Mouse (Mus musculus) kidney, embryonic 14.5 days (tissue): ENCODE measurements around the gene Sec1. TPM values are rescaled to one million over a fixed set of nuclear protein-coding genes. Genes with fewer than 3 reads are reported as not detected.
A peak's percentile ranks its signal among the peaks of the same experiment; 100 is the strongest.

ENCODE experiments used
- ATAC-seq: fragments of 200-750 bp; cut with Nextera tagmentation; 2 replicates; pipeline ENCODE4 v1.8.0; 2017; ENCODE audit warnings: moderate number of reproducible peaks, mild to moderate bottlenecking, moderate TSS enrichment, moderate library complexity; ENCODE audit not compliant: low FRiP score, low TSS enrichment
- H3K27ac ChIP-seq: fragments of 300-500 bp; sonication (generic); 2 replicates; pipeline ENCODE4 v1.5.1; 2014; ENCODE audit warnings: low read depth, mild to moderate bottlenecking, low read length, moderate library complexity, mixed read lengths
- H3K27me3 ChIP-seq: fragments of 300-500 bp; sonication (generic); 2 replicates; pipeline ENCODE4 v1.6.1; 2014; ENCODE audit warnings: mild to moderate bottlenecking, low read length; ENCODE audit not compliant: control insufficient read depth, insufficient read depth
- H3K36me3 ChIP-seq: fragments of 300-500 bp; sonication (generic); 2 replicates; pipeline ENCODE4 v1.6.1; 2014; ENCODE audit warnings: low read length, mixed read lengths; ENCODE audit not compliant: control insufficient read depth, insufficient read depth
- H3K4me1 ChIP-seq: fragments of 300-500 bp; sonication (generic); 2 replicates; pipeline ENCODE4 v1.6.1; 2014; ENCODE audit warnings: low read length, mixed read lengths; ENCODE audit not compliant: control insufficient read depth, insufficient read depth
- H3K4me2 ChIP-seq: fragments of 300-500 bp; sonication (generic); replicated peaks from 2 replicates; pipeline ENCODE4 v1.6.1; 2014; ENCODE audit warnings: low read depth, mild to moderate bottlenecking, low read length
- H3K4me3 ChIP-seq: fragments of 300-500 bp; sonication (generic); 2 replicates; pipeline ENCODE4 v1.5.1; 2014; ENCODE audit warnings: mild to moderate bottlenecking, low read length
- H3K9ac ChIP-seq: fragments of 300-500 bp; sonication (generic); 2 replicates; pipeline ENCODE4 v1.6.1; 2014; ENCODE audit warnings: low read depth, mild to moderate bottlenecking, low read length, moderate library complexity
- H3K9me3 ChIP-seq: fragments of 300-500 bp; sonication (generic); 2 replicates; pipeline ENCODE4 v1.6.1; 2016; ENCODE audit warnings: low read length; ENCODE audit not compliant: control insufficient read depth
- WGBS: fragments of 180-500 bp; shearing (Covaris S2); extraction: QIAGEN DNeasy Blood & Tissue Kit; methylation state at CpG from one replicate; pipeline ENCODE4 v1.1.7; 2014; 5-methylcytosine and 5-hydroxymethylcytosine counted together
- polyA plus RNA-seq: library from polyadenylated mRNA; unstranded; fragments of >200 nt; fragmentation: Nextera tagmentation; extraction: Ambion mirVana; gene quantifications from 2 replicates; pipeline ENCODE4 v1.2.1, GENCODE M21; 2014

The Sec1 gene
- polyA plus RNA-seq, 1 experiment from 2014 or later, result 0.28 TPM

DNA sequence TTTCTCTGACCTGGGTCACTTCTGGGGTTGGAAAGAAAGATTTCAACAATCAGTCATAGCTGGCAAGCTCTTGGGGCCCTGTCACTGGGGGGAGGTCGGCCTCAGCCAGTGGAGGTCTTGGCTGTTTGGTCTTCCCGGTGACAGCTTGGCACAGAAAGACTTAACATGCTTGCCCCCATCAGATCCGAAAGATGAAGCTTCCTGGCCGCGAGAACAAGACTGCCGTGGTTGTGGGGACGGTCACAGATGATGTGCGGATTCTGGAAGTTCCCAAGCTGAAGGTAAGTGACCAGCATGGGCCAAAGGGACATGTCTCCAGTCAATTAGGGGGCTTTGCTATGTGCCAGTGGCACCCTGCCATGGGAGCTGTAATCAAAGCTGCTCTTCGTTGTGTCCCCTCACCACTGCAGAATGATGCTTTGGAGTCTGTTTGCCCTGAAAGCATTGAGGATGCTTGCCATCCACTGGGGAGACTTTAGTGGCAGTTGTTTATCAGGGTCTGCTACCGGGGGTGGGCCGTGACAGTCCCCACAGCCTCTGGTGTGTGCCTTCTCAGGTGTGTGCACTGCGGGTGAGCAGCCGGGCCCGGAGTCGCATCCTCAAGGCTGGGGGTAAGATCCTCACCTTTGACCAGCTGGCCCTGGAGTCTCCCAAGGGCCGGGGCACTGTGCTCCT, 25.7 kb upstream of the Sec1 start:
- no peak overlapping the region for H3K27ac ChIP-seq
- peak overlapping the region; percentile 94; the same call in 1 of the 2 replicates for H3K4me2 ChIP-seq
- H3K4me1 ChIP-seq, result peaks cover 31% of the 10 kb centered on the region
- no peak for ATAC-seq
- H3K9ac ChIP-seq, result peak overlapping the region; percentile 91; the same call in 1 of the 2 replicates
- no peaks in the 10 kb centered on the region for H3K9me3 ChIP-seq
- 88% methylated on average over 15 of the region's 16 CpGs for WGBS
- H3K36me3 ChIP-seq, result peaks cover 58% of the 10 kb centered on the region
- H3K4me3 ChIP-seq, result peak overlapping the region; percentile 63; the same call in 1 of the 2 replicates
- no peaks in the 10 kb centered on the region for H3K27me3 ChIP-seq

DNA sequence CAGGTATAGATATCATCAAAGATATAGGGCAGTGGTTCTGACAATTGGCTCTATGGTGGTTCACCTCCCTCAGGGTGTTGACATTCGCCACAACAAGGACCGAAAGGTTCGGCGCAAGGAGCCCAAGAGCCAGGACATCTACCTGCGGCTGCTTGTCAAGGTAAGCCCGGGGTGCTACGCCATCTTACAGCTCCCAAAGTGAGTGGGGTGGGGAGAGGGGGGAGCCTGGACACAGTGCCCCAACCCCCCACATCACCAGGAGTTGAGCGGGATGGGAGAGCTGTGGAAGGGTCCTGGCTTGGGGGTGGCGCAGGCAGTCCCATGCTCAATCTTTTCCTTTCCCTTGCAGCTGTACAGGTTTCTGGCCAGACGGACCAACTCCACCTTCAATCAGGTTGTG, 25.0 kb upstream of the Sec1 start:
- no peak for ATAC-seq
- H3K4me2 ChIP-seq, result peak overlapping the region; percentile 94
- peaks cover 51% of the 10 kb centered on the region for H3K36me3 ChIP-seq

GRCm38 (mm10) chr7:45718331-45718730, 24.1 kb upstream of the Sec1 start:
- Histone ChIP-seq H3K9me3 (no peaks in the 10 kb centered on the region), H3K9ac (peak overlapping the region; percentile 91), H3K4me2 (peak overlapping the region; percentile 94), H3K36me3 (peaks cover 45% of the 10 kb centered on the region), H3K27ac (peak overlapping the region; percentile 74), H3K27me3 (no peaks in the 10 kb centered on the region), H3K4me1 (peaks cover 39% of the 10 kb centered on the region), H3K4me3 (peak overlapping the region; percentile 63)
- ATAC-seq, result no peak
- WGBS, result under 1% methylated on average over 20 of the region's 20 CpGs

More for the DNA sequence above, 25.0 kb upstream of the Sec1 start:
- H3K27me3 ChIP-seq, result no peaks in the 10 kb centered on the region
- no peak overlapping the region for H3K27ac ChIP-seq
- H3K4me1 ChIP-seq, result peaks cover 36% of the 10 kb centered on the region
- H3K4me3 ChIP-seq, result peak overlapping the region; percentile 63
- 82% methylated on average over 10 of the region's 10 CpGs for WGBS
- H3K9me3 ChIP-seq, result no peaks in the 10 kb centered on the region
- H3K9ac ChIP-seq, result peak overlapping the region; percentile 91

DNA sequence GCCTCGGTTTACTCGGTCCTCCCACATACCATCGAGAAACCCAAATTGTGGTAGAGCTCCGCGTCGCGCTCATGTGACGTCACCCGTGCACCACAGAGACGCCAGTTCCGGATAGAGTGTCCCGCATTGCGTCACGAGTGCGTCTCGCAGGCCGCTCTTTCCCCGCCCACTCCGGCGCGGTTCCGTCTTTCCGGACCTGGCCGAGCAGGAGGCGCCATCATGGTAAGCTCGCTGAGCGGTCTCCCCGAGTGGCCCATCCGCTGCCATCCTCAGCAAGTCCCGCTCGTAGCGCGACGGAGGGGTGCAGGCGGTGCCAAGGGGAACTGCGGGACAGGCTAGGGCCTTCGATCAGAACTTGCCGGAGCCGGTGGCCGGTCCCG, 23.7 kb upstream of the Sec1 start, which contains the start of gene Sphk2:
Gene Sphk2, minus strand, starts transcription at position 85 of the 380 bp plus-strand sequence.
- Histone ChIP-seq H3K9ac (peak within 1 kb of the TSS; percentile 91), H3K4me1 (peaks cover 39% of the 10 kb centered on the region), H3K27ac (peak within 1 kb of the TSS; percentile 74), H3K4me2 (peak within 1 kb of the TSS; percentile 94), H3K27me3 (no peaks in the 10 kb centered on the region), H3K4me3 (peak within 1 kb of the TSS; percentile 63), H3K36me3 (peaks cover 45% of the 10 kb centered on the region), H3K9me3 (no peaks in the 10 kb centered on the region)
- WGBS, result under 1% methylated on average over 41 of the region's 41 CpGs
- peak; percentile 79 for ATAC-seq

GRCm38 (mm10) chr7:45716952-45717917, 23.0 kb upstream of the Sec1 start:
- peak overlapping the region; percentile 74 for H3K27ac ChIP-seq
- 11% methylated on average over 31 of the region's 31 CpGs for WGBS
- peak; percentile 17; the same call in 1 of the 2 replicates for ATAC-seq
- peak overlapping the region; percentile 93 for H3K4me2 ChIP-seq
- H3K36me3 ChIP-seq, result peaks cover 45% of the 10 kb centered on the region
- H3K9ac ChIP-seq, result peak overlapping the region; percentile 91
- H3K9me3 ChIP-seq, result no peaks in the 10 kb centered on the region
- no peaks in the 10 kb centered on the region for H3K27me3 ChIP-seq
- H3K4me1 ChIP-seq, result peaks cover 39% of the 10 kb centered on the region
- peak overlapping the region; percentile 63 for H3K4me3 ChIP-seq

DNA sequence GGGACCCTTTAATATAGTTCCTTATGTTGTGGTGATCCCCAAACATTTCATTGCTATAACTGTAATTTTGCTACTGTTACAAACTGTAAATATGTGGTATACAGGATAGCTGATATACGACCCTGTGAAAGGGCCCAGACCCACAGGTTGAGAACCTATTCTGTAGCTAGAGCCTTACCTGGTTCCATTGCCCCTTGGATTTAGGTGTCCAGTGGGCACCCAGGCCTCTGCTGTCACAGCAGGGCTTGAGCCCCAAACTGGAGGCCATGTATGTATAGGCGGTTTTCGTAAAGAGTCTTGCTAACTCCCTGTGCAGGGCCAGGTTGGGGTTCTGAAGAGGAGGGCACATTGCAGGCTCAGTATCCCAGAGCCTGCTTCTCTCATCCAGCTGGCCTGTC, 22.3 kb upstream of the Sec1 start:
- Histone ChIP-seq H3K9ac (peak overlapping the region; percentile 91; the same call in 1 of the 2 replicates), H3K27ac (no peak overlapping the region)
- no peak for ATAC-seq

DNA sequence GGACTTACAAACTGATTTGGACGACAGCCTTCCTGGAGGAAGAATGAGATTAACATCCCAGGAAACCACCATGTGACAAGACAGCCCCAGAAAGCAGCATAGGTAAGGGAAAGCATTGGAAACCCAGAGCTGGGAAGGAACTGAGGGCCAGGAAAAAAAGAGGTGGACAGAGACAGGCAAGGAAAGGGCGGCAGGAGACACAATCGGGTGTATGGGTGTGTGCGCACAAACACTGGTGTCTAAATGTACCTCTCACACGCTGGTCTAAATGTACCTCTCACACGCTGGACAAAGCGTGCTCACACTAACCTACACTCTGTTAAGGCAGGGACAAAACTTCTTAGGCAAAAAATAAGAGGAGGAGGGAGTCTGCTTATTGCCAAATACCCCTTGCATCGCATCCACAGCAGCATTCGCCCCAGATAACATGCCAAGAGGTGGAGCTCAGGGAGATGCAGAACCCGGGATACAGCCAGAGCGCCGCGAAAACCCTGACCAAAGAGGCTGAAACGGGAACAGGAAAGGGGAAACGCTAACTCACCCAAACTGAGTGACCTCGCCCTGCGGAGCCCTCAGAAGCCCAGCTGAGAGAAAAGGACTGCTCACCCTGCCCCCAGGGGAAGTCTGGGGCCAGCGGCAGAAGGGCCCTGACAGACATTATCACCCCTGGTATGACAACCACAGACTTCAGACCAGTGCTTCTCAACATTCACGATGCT, 21.7 kb upstream of the Sec1 start:
- WGBS, result 83% methylated on average over 19 of the region's 19 CpGs
- no peaks in the 10 kb centered on the region for H3K27me3 ChIP-seq
- peak overlapping the region; percentile 75; the same call in 1 of the 2 replicates for H3K4me3 ChIP-seq
- H3K4me1 ChIP-seq, result peaks cover 39% of the 10 kb centered on the region
- H3K4me2 ChIP-seq, result peak overlapping the region; percentile 93
- no peak for ATAC-seq
- no peaks in the 10 kb centered on the region for H3K9me3 ChIP-seq
- H3K9ac ChIP-seq, result no peak overlapping the region
- H3K27ac ChIP-seq, result peak overlapping the region; percentile 4; the same call in 1 of the 2 replicates
- H3K36me3 ChIP-seq, result peaks cover 45% of the 10 kb centered on the region

More for the DNA sequence above, 22.3 kb upstream of the Sec1 start:
- Histone ChIP-seq H3K36me3 (peaks cover 45% of the 10 kb centered on the region), H3K4me3 (peak overlapping the region; percentile 63), H3K9me3 (no peaks in the 10 kb centered on the region), H3K4me2 (peak overlapping the region; percentile 93), H3K4me1 (peaks cover 39% of the 10 kb centered on the region), H3K27me3 (no peaks in the 10 kb centered on the region)
- WGBS, result 91% methylated on average over 3 of the region's 3 CpGs

GRCm38 (mm10) chr7:45715090-45715708, 21.0 kb upstream of the Sec1 start, which contains the start of gene Rpl18:
Gene Rpl18 (plus strand): TSS chr7:45715457.
- Histone ChIP-seq H3K36me3 (peaks cover 45% of the 10 kb centered on the region), H3K4me2 (peak within 1 kb of the TSS; percentile 93), H3K27me3 (no peaks in the 10 kb centered on the region), H3K9me3 (no peaks in the 10 kb centered on the region), H3K9ac (peak within 1 kb of the TSS; percentile 73), H3K27ac (peak within 1 kb of the TSS; percentile 65), H3K4me1 (peaks cover 39% of the 10 kb centered on the region), H3K4me3 (peak within 1 kb of the TSS; percentile 75)
- peak; percentile 91 for ATAC-seq
- WGBS, result 7% methylated on average over 34 of the region's 34 CpGs
